Mouse (Mus musculus) heart, embryonic 15.5 days (tissue): ENCODE measurements around the gene Gpatch8. TPM values are rescaled to one million over a fixed set of nuclear protein-coding genes. Genes with fewer than 3 reads are reported as not detected.

Experiments used
- ATAC-seq: fragments of 200-750 bp; cut with Nextera tagmentation; replicated peaks from 2 replicates; pipeline ENCODE4 v1.8.0; 2017; ENCODE audit warnings: low read depth, moderate TSS enrichment; ENCODE audit not compliant: insufficient number of reproducible peaks, insufficient read depth, low FRiP score
- H3K27ac ChIP-seq: fragments of 300-500 bp; sonication (generic); 2 replicates; pipeline ENCODE4 v1.5.1; 2015; ENCODE audit warnings: mild to moderate bottlenecking, inconsistent platforms
- H3K27me3 ChIP-seq: fragments of 300-500 bp; sonication (generic); 2 replicates; pipeline ENCODE4 v1.6.1; 2015; ENCODE audit warnings: inconsistent platforms
- H3K36me3 ChIP-seq: fragments of 300-500 bp; sonication (generic); 2 replicates; pipeline ENCODE4 v1.6.1; 2015; ENCODE audit warnings: mild to moderate bottlenecking, inconsistent platforms
- H3K4me1 ChIP-seq: fragments of 300-500 bp; sonication (generic); replicated peaks from 2 replicates; pipeline ENCODE4 v1.6.1; 2015; ENCODE audit warnings: inconsistent platforms
- H3K4me2 ChIP-seq: fragments of 300-500 bp; sonication (generic); 2 replicates; pipeline ENCODE4 v1.6.1; 2015; ENCODE audit warnings: inconsistent platforms, mild to moderate bottlenecking, moderate library complexity
- H3K4me3 ChIP-seq: fragments of 300-500 bp; sonication (generic); 2 replicates; pipeline ENCODE4 v1.5.1; 2015; ENCODE audit warnings: mild to moderate bottlenecking, inconsistent platforms
- H3K9ac ChIP-seq: fragments of 300-500 bp; sonication (generic); 2 replicates; pipeline ENCODE4 v1.6.1; 2015; ENCODE audit warnings: mild to moderate bottlenecking, inconsistent platforms
- H3K9me3 ChIP-seq: fragments of 300-500 bp; sonication (generic); replicated peaks from 2 replicates; pipeline ENCODE4 v1.6.1; 2016; ENCODE audit warnings: inconsistent platforms
- WGBS: fragments of 180-500 bp; shearing (Covaris S2); methylation state at CpG from one replicate; pipeline ENCODE4 v1.1.7; 2015; ENCODE audit warnings: mixed read lengths; 5-methylcytosine and 5-hydroxymethylcytosine counted together
- polyA plus RNA-seq: library from polyadenylated mRNA; unstranded; fragments of >200 nt; fragmentation: Nextera tagmentation; extraction: Ambion mirVana; gene quantifications from 2 replicates; pipeline ENCODE4 v1.2.1, GENCODE M21; 2015

The Gpatch8 gene
- polyA plus RNA-seq, 1 experiment from 2014 or later, result 34.4 TPM

DNA sequence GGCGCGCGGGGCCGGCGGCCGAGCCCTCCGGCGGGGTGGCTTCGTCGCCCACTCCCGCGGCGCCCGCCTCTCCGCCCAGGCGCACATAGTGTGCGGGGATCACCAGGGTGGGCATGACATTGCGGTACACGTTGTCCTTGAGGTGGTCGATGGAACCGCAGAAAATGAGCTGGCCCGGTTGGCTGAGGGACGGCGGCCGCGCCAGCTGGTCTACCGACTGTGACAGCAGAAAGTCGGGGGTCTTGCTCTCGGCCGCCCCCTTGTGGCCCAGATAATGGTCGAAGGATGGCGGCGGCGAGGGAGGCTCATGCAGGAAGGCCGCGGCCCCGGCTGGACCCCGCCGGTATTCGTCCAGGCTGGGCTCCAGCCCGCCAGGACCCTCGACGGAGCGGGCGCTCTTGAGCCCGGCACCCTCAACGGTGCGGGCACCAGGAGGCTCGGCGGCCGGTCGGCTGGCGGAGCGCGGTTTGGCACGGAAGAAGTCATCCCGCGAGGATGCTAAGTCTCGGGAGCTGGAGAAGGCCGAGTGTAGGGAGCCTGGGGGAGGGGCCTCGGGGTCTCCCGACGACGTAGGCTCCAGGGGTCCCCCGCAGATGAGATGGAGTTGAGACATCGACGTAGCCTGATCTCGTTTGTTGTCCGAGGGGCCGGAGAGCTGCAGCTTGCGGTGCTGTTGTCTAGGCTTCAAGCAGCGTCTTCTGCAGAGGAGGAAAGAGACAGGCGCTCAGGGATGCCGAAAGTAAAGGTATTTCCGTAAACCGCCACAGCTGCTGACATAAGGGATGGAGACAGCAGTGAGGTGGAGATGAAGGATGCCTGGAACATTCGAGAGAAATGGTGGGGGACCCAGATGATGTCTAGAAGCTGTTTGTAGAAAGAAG, 117.7 kb downstream of the Gpatch8 start:
- H3K9me3 ChIP-seq, result no peaks in the 10 kb centered on the region
- H3K9ac ChIP-seq, result peak overlapping the region; percentile 67
- peak; percentile 56 for ATAC-seq
- H3K4me1 ChIP-seq, result peaks cover 46% of the 10 kb centered on the region
- peaks cover 4% of the 10 kb centered on the region; the same call in 1 of the 2 replicates for H3K27me3 ChIP-seq
- peaks cover 55% of the 10 kb centered on the region; the same call in 1 of the 2 replicates for H3K36me3 ChIP-seq
- H3K4me3 ChIP-seq, result peak overlapping the region; percentile 51
- WGBS, result 16% methylated on average over 77 of the region's 77 CpGs
- peak overlapping the region; percentile 39; the same call in 1 of the 2 replicates for H3K27ac ChIP-seq
- H3K4me2 ChIP-seq, result peak overlapping the region; percentile 94

DNA sequence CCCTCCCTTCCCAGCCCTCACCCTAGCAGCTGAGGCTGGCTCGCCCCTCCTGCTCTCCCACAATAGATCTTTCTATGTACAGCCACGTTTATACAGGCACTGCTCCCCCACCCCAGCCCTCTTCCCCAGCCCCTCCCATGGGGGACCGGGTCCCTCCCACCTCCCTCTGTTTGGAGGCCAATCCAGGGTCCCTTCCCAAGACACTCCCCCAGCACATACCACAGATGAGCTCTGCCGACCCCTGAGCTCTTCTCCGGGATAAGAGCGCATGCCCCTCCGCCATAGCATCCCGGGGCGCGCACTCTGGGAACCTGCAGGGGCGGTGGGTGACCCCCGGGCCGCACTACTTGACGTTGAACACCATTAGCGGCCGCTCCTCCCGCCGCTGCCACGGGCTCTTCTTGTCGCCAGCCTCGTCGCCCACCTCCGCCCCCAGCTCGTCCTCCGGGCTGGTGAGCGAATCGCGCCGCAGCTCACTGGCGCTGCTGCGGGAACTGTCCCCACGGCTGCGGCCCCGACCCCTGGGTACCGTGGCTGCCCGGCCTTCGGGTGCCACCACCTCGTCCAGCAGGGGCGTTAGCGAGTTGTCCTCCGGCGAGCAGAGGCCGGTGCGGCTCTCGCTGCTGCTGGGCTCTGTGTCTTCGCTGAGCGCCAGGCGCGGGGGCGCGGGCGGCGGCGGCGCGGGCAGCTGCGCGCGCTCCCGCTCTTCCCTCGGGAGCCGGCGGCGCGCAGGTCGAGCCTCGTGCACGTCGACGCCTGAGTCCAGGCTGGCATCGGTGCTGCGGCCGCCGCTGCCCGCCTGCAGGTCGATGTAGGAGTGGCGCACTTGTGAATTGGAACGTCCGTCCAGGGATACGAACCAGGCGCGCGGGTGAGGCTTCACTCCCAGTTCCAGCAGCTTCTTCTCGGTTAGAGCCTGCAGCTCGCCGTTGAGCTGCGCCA, 118.8 kb downstream of the Gpatch8 start:
- peak overlapping the region; percentile 39 for H3K27ac ChIP-seq
- no peaks in the 10 kb centered on the region for H3K9me3 ChIP-seq
- peak overlapping the region; percentile 94 for H3K4me2 ChIP-seq
- peaks cover 55% of the 10 kb centered on the region for H3K4me1 ChIP-seq
- H3K36me3 ChIP-seq, result peaks cover 50% of the 10 kb centered on the region; the same call in 1 of the 2 replicates
- H3K4me3 ChIP-seq, result peak overlapping the region; percentile 51
- H3K9ac ChIP-seq, result peak overlapping the region; percentile 67
- peak; percentile 50 for ATAC-seq
- 8% methylated on average over 87 of the region's 87 CpGs for WGBS
- H3K27me3 ChIP-seq, result peaks cover 4% of the 10 kb centered on the region; the same call in 1 of the 2 replicates

- Histone ChIP-seq H3K9ac (no peak overlapping the region), H3K27ac (no peak overlapping the region), H3K36me3 (peaks cover 43% of the 10 kb centered on the region; the same call in 1 of the 2 replicates), H3K9me3 (no peaks in the 10 kb centered on the region), H3K4me3 (no peak overlapping the region), H3K4me2 (no peak overlapping the region), H3K4me1 (peaks cover 58% of the 10 kb centered on the region), H3K27me3 (peaks cover 4% of the 10 kb centered on the region; the same call in 1 of the 2 replicates)
- WGBS, result 79% methylated on average over 10 of the region's 10 CpGs
- ATAC-seq, result no peak
Observed at GRCm38 (mm10) chr11:102436471-102436790, 119.8 kb downstream of the Gpatch8 start.

DNA sequence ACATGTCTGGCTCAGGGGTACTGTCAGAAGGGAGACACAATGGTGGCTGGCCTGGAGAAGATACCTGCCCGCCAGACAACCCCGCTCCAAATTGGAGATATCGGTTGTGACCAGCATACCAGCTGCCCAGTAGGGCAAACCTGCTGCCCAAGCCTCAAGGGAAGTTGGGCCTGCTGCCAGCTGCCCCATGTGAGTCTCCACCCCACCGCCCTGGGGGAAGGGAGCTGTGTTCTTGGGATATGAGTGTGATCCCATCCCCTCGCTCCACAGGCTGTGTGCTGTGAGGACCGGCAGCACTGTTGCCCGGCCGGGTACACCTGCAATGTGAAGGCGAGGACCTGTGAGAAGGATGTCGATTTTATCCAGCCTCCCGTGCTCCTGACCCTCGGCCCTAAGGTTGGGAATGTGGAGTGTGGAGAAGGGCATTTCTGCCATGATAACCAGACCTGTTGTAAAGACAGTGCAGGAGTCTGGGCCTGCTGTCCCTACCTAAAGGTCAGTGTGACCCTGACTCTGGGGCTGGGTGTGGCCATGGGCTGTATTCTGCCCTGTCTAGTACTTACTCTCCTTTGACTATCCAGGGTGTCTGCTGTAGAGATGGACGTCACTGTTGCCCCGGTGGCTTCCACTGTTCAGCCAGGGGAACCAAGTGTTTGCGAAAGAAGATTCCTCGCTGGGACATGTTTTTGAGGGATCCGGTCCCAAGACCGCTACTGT, 120.3 kb downstream of the Gpatch8 start:
- Histone ChIP-seq H3K9me3 (no peaks in the 10 kb centered on the region), H3K27ac (no peak overlapping the region), H3K27me3 (peaks cover 4% of the 10 kb centered on the region; the same call in 1 of the 2 replicates), H3K4me1 (peaks cover 62% of the 10 kb centered on the region), H3K4me2 (no peak overlapping the region), H3K9ac (no peak overlapping the region), H3K4me3 (no peak overlapping the region), H3K36me3 (peaks cover 38% of the 10 kb centered on the region; the same call in 1 of the 2 replicates)
- 83% methylated on average over 18 of the region's 18 CpGs for WGBS
- ATAC-seq, result no peak

DNA sequence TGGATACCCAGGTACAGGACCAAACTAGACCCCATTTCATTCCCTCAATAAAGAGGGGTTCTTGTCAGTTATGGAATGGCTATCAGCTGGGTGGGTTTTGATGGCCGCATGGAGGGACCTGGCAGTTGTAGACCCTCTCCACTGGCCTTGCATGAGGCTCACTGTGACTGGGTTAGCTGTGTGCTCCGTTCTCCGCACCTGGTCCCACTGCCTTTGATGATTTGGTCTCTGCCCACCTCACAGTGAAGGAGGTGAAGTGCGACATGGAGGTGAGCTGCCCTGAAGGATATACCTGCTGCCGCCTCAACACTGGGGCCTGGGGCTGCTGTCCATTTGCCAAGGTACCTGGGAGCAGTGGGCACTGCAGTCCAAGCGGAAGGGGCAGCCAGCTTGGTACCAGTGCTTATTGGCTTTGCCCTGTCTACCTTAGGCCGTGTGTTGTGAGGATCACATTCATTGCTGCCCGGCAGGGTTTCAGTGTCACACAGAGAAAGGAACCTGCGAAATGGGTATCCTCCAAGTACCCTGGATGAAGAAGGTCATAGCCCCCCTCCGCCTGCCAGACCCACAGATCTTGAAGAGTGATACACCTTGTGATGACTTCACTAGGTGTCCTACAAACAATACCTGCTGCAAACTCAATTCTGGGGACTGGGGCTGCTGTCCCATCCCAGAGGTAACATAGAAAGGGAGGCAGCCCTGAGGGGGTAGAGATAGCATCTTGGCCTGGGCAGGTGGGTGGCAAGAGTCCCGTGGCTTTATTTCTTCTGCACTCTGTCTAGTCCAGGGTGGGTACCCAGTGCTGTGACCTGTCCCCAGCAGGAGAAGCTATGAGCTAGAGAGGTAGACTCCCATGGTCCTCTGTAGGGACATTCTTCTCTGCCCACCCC, 121.1 kb downstream of the Gpatch8 start:
- Histone ChIP-seq H3K27ac (no peak overlapping the region), H3K27me3 (peaks cover 4% of the 10 kb centered on the region; the same call in 1 of the 2 replicates), H3K9me3 (no peaks in the 10 kb centered on the region), H3K36me3 (peaks cover 33% of the 10 kb centered on the region; the same call in 1 of the 2 replicates), H3K4me3 (no peak overlapping the region), H3K4me1 (peaks cover 62% of the 10 kb centered on the region), H3K4me2 (no peak overlapping the region), H3K9ac (no peak overlapping the region)
- no peak for ATAC-seq
- WGBS, result 88% methylated on average over 11 of the region's 11 CpGs

DNA sequence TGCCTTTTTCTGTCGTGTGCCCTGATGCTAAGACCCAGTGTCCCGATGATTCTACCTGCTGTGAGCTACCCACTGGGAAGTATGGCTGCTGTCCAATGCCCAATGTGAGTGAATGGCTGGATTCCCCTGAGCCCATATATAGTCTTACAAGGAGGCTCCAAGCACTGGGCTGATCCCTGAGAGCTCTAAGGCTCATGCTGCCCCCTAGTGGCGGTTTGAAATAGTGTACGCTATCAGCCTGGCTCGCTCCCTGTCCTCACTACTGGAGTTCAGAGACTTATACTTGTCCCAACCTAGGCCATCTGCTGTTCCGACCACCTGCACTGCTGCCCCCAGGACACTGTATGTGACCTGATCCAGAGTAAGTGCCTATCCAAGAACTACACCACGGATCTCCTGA, 121.8 kb downstream of the Gpatch8 start:
- H3K27me3 ChIP-seq, result peaks cover 4% of the 10 kb centered on the region; the same call in 1 of the 2 replicates
- H3K27ac ChIP-seq, result no peak overlapping the region
- no peak overlapping the region for H3K9ac ChIP-seq
- no peak overlapping the region for H3K4me3 ChIP-seq
- no peaks in the 10 kb centered on the region for H3K9me3 ChIP-seq
- WGBS, result 14% methylated on average over 7 of the region's 7 CpGs
- ATAC-seq, result no peak
- peaks cover 26% of the 10 kb centered on the region; the same call in 1 of the 2 replicates for H3K36me3 ChIP-seq
- peaks cover 68% of the 10 kb centered on the region for H3K4me1 ChIP-seq
- H3K4me2 ChIP-seq, result no peak overlapping the region

- 89% methylated on average over 7 of the region's 7 CpGs for WGBS
- ATAC-seq, result no peak
- Histone ChIP-seq H3K27me3 (no peaks in the 10 kb centered on the region), H3K27ac (no peak overlapping the region), H3K36me3 (peaks cover 22% of the 10 kb centered on the region; the same call in 1 of the 2 replicates), H3K4me2 (no peak overlapping the region), H3K4me1 (peaks cover 69% of the 10 kb centered on the region), H3K9me3 (no peaks in the 10 kb centered on the region), H3K9ac (no peak overlapping the region), H3K4me3 (no peak overlapping the region)
Observed at GRCm38 (mm10) chr11:102433866-102434265, 122.3 kb downstream of the Gpatch8 start.

GRCm38 (mm10) chr11:102432896-102433295, 123.3 kb downstream of the Gpatch8 start:
- no peak for ATAC-seq
- Histone ChIP-seq H3K4me3 (no peak overlapping the region), H3K27me3 (no peaks in the 10 kb centered on the region), H3K9ac (0 out of 2 replicates have a peak overlapping the region, but pooled peaks have one; percentile 34), H3K36me3 (peaks cover 19% of the 10 kb centered on the region; the same call in 1 of the 2 replicates), H3K4me1 (peaks cover 61% of the 10 kb centered on the region), H3K9me3 (no peaks in the 10 kb centered on the region), H3K27ac (no peak overlapping the region), H3K4me2 (no peak overlapping the region)
- WGBS, result 91% methylated on average over 6 of the region's 6 CpGs

- Histone ChIP-seq H3K36me3 (peaks cover 19% of the 10 kb centered on the region; the same call in 1 of the 2 replicates), H3K27ac (no peak overlapping the region), H3K4me3 (peak overlapping the region; percentile 17), H3K9me3 (no peaks in the 10 kb centered on the region), H3K4me2 (peak overlapping the region; percentile 40), H3K27me3 (no peaks in the 10 kb centered on the region), H3K4me1 (peaks cover 55% of the 10 kb centered on the region), H3K9ac (peak overlapping the region; percentile 28; the same call in 1 of the 2 replicates)
- WGBS, result 48% methylated on average over 16 of the region's 16 CpGs
- ATAC-seq, result no peak
Observed at GRCm38 (mm10) chr11:102432115-102432843, 123.9 kb downstream of the Gpatch8 start.
